Mouse (Mus musculus) forebrain, embryonic 12.5 days (tissue): ENCODE measurements around the gene Olfr1499. TPM values are rescaled to one million over a fixed set of nuclear protein-coding genes. Genes with fewer than 3 reads are reported as not detected.

Experiments used
- polyA plus RNA-seq: library from polyadenylated mRNA; unstranded; fragments of >200 nt; fragmentation: Nextera tagmentation; extraction: Ambion mirVana; gene quantifications from 2 replicates; pipeline ENCODE4 v1.2.1, GENCODE M21; 2016

Gene Olfr1499
- polyA plus RNA-seq, 1 experiment from 2014 or later: not detected

Other genes with a start within 250 kb of the Olfr1499 start
- gene Olfr1484, start 235.9 kb downstream of the Olfr1499 start, polyA plus RNA-seq: not detected in 2 replicates
- not detected in 2 replicates for gene Olfr1487, start 202.1 kb downstream of the Olfr1499 start, polyA plus RNA-seq
- gene Olfr1489, start 187.8 kb downstream of the Olfr1499 start, polyA plus RNA-seq: not detected in 2 replicates
- not detected in 2 replicates for gene Olfr1490, start 168.4 kb downstream of the Olfr1499 start, polyA plus RNA-seq
- not detected in 2 replicates for gene Olfr1491, start 122.2 kb downstream of the Olfr1499 start, polyA plus RNA-seq
- gene Olfr1493-ps1, start 96.2 kb downstream of the Olfr1499 start, polyA plus RNA-seq: not detected in 2 replicates
- not detected in 2 replicates for gene Olfr1494, start 79.7 kb downstream of the Olfr1499 start, polyA plus RNA-seq
- not detected in 2 replicates for gene Olfr1495, start 54.8 kb downstream of the Olfr1499 start, polyA plus RNA-seq
- not detected in 2 replicates for gene Olfr1496, start 41.6 kb downstream of the Olfr1499 start, polyA plus RNA-seq
- not detected in 2 replicates for gene Olfr1497, start 21.2 kb downstream of the Olfr1499 start, polyA plus RNA-seq
- gene Olfr1500, start 11.0 kb upstream of the Olfr1499 start, polyA plus RNA-seq: not detected in 2 replicates
- gene Olfr1501, start 31.2 kb upstream of the Olfr1499 start, polyA plus RNA-seq: not detected in 2 replicates
- gene Olfr1502, start 42.3 kb upstream of the Olfr1499 start, polyA plus RNA-seq: not detected in 2 replicates
- gene Olfr1504, start 78.5 kb upstream of the Olfr1499 start, polyA plus RNA-seq: not detected in 2 replicates
- not detected in 2 replicates for gene Olfr1505, start 94.1 kb upstream of the Olfr1499 start, polyA plus RNA-seq